Mouse (Mus musculus) frontal cortex, postnatal 10 days (tissue): Measurements from ENCODE around the gene Ssh2.

Source experiments
- DNase-seq, 2 experiments: peaks; one replicate each; pipeline ENCODE4 v3.0.0; 2022; ENCODE audit warnings: low spot score in 2 of 2, mixed read lengths in 1 of 2

Ssh2 gene

DNA sequence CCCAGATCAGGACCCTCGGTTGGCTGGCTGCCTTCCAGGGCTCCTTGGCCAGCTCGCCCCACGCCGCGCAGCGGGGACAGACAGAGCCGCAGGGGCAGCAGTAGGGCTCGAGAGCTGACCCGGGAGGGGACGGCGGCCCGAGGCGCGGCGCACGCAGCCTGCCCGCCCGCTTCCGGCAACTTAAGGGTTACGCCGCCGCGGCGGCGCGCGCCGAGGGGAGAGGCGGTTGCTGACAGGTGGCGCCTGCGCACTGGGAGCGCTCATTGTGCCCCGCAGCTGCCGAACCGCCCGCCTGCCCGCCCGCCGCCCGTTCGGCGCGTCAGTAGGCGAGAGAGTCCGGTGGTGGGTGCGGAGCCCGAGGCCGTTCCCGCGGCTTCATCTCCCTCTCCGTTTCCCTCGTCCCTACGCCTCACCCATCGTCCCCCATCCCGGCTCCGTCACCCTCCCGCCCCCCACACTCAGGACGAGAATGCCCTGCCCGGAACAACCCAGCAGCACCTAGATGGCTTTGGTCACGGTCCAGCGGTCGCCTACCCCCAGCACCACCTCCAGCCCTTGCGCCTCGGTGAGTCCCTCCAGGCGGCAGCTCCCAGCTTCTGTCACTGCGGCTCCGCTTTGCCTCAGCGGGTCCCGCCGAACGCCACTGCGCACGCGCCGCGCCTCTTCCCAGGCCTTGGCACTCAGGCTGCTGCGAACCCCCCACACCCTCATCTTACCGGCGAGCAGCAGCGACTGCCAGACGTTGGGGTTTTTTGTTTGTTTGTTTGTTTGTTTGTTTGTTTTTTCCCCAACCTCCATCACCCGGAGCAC, at the start of gene Ssh2:
TSS of gene Ssh2 (plus strand) at position 337 of the 810 bp plus-strand sequence.
- DNase-seq, result peak; percentile 71 to 83

DNA sequence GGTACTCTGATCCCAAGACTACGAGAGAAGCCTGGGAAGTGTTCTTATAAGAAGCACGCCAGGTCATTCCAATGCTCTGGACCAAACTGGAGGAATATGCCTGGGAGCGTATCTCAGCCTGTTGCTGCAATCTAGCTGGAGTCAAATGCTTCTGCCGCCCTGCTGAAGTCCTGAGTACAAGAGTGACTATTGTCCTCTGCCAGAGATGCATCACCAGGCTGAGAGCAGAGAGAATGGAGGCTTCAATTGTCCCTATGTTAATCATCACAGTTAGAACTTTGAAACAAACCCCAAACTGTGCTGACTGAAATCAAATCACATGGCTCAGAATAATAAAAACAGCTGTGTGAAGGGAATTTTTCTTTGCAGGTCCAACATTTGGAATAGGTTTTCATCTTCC, 42.4 kb upstream of the Ssh2 start:
- no peak for DNase-seq

DNA sequence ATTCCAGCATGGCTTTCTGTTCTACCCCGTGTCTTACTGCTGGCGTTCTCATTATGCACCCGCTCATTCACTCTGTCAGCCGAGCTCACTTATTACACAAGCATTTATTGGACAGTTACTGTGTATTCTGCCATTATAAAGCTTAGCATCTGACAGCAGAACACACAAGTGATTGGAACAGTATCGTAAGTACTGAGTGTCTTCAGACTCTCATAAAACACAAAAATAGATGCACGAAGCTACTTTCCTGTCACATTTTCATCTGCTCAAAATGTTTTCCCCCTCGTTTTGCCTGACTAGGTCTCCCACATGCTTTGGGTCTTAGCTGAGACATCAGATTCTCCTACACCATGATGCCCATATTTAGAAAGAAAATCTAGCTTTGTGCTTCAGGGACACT, 41.6 kb upstream of the Ssh2 start:
- DNase-seq, result peak in 1 of 2 experiments; percentile 11

DNA sequence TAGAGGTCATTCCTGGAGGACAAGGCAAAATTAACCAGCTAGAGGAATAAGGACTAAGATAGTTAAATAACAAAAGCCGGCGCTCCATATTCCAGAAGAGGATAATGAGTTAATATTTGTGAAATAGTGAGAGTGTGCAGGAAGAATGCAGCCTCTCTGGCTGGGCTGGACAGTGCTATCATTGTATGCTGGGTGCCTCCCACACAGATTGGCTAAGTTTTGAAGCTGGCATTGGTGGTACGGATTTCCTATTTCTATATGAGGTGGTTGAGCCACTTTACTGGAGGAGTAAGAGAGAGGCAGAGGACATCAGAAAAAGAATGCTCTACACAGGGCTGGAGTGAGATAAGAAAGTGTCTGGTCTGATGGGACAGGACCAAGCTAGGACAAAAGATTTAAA, 36.3 kb upstream of the Ssh2 start:
- DNase-seq, result no peak

DNA sequence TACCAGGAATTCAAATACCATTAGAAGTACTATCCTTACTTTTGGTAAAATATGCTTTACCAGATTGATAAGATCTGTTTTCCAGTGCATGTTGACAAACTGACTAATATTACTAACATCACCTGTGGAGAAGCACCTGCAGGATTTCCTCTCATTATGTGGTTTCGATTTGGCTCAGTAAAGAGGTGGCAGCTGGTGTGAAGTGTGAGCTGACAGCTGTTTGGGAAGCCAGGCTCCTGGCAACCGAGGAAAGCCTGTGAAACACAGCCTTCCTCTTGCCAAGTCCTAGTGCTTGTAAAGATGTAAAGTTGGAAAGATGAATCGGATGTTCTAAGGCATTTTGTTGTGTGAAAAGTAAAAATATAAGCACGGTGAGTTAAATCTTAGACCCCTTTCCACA, 35.2 kb upstream of the Ssh2 start:
- DNase-seq, result peak; percentile 15 to 20

DNA sequence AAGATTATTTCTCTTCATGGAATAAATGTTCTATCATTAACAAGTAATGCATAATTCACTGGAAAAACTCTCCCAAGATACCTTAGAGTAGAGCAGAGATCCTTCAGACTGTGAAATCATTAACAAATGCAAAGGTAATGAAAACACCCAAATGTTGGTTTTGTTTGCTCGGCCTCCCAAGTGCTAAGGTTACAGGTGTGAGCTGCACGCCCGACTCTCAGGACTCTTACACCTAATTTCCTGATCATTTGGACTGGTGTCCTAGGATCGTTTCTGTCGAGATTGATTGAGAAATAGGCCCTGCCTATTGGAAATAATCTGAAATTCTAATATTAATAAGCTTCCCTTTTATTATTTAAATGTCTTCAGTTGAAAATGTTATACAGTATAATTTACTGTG, 34.6 kb upstream of the Ssh2 start:
- DNase-seq, result no peak

DNA sequence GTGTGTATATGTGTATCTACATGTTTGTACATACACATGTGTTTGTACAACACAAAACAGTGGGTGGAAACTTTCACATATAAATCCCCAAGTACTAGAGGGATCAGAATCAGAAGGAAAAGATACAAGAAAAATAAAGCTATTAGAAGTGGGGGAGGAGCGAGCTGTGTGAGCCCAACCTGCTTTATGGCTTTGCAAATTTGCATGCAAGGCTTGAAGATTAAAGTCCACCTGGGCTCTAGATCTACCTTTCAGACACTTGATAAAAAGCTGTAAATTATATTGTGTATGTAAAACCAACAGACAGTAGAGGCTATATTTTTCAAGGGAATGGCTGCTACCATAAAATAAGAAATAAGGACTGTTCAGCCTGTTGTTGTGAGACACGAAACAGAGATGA, 34.0 kb upstream of the Ssh2 start:
- DNase-seq, result no peak

DNA sequence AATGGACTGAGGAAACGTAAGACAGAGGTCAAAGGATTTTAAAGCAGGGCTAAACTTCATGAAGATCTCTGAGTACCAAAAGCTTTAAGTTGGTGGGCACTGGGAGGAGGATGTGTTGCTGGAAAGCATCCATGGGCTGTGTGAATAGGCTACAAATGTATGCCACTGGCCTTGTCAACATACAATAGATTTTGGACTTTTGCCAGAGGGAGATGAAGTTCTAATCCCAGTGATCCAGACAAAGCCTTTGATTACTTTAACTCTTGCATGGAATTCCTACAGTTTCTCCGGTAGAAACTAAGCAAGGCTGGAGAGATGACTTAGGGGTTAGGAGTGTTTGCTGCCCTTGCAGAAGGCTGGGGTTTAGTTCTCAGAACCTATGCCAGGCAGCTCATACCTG, 33.5 kb upstream of the Ssh2 start:
- DNase-seq, result no peak

DNA sequence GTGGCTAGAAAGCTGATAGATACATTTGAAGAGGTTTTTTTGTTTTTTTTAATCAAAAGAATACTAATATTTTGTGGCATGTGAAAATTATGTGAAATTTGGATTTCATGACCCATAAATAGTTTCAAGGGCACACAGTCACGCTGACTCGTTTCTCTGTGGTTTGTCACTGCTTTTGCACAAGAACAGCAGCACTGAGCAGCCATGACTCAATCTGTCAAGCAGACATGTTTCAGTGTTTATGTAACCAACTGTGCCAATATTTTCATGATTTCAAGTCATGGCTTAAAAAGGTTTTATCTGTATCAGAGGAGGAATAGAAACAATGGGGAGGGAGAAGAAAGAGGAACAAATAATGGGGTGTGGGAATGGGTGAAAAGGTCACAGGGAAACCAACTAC, 31.2 kb upstream of the Ssh2 start:
- no peak for DNase-seq

DNA sequence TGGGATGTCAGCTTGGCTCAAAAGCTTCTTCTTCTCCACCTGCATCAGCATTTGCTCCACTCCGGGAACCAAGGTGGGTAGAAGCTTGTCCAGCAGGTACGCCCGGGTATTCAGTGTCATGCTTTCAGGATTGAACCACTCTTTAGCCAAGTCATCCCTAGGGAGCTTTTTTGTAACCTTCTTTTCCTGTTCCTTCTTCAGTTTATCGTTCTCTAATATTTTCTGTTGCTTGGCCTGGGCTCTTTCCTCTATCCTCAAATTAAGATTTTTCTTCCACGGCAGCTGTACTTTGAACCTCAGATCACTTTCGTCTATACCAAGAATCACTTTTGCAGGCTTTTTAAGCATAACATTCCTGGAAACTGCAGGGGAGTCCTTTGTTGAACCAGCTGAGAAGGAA, 27.2 kb upstream of the Ssh2 start, which contains the start of gene Efcab5:
TSS of gene Efcab5 (minus strand) at position 101 of the 400 bp plus-strand sequence.
- DNase-seq, result no peak

DNA sequence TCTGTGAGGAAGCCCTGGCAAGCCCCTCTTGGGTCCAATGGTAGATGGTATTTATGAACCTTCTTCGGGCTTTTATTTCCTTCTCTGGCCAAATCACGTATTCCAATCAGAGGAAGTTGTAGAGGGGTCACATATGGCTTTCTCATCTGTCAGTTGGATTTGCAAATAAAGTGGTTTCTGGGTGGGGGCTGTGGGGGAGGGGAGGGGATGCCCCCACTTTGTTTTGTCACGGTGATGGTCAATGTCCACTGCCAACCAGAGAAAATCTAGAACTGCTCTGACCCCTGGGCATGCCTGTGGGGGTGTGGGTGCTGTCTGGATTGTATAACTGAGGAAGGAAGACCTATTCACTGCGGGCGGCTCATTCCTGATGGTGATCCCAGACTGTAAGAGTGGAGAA, 22.7 kb upstream of the Ssh2 start:
- DNase-seq, result no peak

DNA sequence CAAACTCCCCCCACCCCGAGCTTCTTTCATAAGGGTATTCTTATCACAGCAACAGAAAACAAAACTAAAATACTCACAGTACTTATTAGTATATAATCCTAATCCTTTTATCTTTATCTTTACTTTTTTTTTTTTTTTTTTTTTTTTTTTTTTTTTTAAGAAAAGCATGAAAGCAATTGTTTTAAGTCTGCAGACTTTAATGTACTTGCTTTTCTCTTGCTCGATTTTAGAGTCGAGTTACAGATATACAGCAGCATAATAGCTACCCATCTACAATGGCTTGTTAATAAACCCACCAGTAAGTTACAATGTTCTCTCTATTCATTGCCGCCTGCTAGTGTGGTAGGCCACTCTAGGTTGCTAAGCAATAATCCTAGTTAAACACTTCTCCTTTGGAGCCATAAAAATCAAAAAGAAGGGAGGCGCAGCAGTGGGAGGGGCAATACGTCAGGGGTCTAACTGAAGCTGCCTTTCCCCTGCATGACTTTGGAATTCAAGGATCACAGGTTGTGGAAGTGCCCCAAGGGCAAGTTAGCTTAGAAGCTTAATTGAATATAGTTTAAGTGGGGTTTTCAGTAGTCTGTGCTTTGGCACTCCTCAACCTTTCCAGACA, 22.0 kb upstream of the Ssh2 start:
- no peak for DNase-seq

DNA sequence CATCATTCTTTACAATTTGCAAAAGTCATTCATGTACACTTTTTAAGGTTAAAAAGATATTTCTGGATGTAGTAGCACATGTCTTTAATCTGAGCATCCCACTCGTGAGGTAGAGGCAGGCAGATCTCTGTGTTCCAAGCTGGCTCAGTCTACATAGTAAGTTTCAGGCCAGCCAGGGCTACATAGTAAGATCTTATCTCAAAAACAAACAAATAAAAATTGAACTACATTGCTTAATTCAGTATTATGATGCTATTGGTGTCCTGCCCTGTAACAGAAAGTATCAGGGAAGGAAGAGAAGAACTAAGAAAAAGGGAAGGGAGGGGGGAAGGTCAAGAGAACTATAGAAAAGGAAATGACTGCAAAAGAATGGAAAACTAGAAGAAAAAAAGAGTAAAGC, 21.3 kb upstream of the Ssh2 start:
- no peak for DNase-seq

DNA sequence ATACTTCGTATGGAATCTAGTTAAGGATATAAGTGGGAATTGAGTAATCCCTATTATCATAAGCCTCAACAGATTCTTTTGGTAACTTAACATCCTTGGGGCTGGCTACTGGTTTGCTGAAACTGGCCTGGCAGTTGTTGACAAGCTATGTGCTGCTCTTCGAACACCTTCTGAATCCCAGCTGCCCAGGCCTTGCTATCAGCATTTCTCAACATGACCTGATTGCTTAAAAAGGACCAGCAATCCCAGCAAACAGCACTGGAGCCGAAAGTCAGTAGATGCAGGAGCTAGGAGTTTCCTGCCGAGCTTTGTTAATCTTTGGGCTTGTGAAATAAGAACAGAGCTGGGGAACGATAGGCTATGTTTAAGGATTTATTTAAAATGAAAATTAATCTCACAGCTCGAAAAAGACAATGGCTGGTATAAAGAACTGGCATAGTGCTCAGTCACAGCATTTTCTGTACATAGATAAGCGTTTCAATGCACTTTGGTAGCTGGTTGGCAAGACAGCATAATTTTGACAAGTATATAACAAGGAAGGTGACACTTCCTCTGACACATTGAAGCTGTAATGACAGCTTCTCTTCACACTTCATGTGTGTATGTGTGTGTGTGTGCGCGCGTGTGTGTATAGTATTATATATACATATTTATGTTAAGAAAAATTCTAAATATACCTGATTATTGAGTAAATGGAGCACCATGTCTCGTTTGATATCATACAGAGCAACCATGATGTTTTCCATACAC, 20.6 kb upstream of the Ssh2 start:
- no peak for DNase-seq

DNA sequence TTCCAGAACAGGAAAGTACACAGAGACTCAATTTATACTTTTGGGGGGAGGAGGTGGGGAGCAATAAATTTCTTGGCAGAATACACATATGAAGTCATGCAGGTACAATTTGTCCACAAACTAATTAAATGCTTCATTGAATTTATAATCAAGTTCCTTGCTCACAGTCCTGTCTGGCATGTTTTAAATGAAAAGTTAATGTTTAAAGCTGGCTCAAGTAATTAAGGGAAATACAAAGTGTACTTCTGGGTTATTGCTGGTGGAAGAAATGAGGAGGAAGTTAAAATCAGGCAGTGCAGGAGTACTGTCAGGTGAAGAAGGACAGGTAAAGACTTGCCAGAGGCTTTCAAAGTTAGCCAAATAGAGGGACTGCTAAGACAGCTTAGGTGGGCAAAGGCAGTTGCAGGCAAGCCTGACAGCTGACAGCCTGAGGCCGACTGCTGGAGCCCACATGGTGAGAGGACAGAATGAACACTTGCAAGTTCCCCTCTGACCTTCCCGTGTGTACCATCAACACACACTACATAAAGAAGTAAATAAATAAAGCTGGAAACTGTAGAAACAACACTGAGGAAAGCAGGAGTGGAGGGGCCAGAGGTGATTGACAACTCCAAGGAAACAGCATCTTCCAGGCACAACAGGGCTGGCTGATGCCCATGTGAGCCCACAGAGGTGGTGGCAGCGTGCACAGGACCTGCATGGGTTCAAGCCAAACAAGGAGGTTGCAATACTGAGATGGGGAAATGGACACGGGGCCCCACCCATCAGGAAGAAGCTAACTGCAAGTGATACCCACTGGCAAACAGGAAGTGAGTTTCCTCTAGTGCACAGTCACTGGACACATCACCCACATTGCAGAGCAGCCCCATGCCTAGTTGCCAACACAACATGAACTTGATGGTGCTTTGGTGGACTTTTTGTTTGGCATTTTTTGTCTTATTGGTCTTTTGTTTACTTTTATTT, 19.6 kb upstream of the Ssh2 start:
- DNase-seq, result no peak

DNA sequence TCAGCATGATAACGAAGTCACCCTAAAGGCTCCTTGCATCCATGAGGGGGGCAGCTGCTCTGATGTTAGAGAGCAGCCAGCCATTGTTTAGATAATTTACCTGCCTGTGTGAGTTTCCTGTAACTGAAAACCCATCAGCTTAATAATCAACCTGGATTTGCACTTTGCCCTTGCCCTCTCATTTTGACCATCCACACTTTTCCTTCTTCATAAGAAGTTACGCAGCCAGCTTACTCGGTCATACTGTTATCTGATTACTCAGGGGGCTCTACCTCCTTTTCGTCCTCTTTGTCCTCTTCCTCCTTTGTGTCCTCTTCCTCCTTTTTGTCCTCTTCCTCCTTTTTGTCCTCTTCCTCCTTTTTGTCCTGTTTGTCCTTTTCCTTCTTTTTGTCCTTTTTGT, 16.5 kb upstream of the Ssh2 start:
- no peak for DNase-seq

DNA sequence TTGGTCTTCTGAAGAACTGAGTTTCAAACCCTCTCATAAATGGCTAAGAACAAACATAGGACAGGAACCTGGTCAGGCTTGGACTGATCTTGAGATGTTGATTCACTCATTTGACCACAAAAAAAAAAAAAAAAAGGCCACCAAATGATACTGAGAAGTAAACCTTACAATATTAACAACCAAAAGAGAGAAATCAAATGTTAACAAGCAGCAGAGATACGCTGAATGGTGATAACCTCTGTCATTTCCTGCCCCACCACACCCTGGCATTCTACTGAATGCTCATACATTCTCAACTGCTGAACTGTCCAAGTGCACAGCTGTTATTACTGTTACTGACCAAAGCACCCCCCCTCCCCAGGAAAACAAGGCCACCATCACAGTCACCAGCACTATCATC, 15.4 kb upstream of the Ssh2 start:
- DNase-seq, result no peak

DNA sequence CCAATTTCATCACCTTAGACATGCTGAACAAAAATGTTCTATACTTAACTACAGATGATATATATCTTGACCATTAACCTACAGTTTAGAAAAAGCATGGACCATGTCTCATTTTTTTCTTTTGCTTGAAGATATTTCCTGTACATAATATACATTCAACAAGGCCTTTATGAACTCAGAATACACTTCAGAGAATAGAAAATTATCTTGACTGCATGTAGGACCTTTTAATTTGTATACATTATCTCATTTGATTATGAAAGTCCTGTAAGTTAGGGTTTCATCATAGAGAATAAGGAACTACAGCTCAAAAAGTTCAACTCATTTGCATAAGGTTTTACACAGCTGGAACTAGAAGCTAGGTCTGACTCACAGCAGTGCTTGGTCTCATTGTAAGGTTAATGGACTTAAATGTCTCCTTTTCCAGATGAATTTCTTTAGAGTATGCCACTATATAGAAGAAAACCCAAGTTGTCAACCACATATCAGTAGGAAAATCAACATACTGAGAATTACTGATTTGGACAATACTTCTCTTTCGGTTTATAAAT, 1.9 kb upstream of the Ssh2 start:
- DNase-seq, result no peak

DNA sequence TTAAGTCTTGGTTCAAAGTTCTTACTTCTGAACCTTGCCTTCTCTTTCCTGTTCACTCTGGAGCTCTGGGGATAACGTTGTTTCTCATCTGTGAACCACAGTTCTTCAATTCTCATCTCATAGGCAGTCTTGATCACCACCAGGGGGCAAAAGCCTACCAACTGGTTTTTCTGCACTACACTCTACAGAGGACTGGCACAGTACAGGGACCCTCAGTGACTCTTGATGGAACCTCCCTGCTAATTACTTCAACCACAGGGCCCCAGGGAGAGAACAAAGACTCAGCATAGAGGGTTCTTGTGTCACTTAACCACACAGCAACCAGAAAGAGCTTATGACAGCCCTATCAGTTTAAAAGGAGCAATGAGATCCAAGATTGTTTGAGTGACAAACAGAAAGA, 1.3 kb upstream of the Ssh2 start:
- peak; percentile 43 to 55 for DNase-seq

DNA sequence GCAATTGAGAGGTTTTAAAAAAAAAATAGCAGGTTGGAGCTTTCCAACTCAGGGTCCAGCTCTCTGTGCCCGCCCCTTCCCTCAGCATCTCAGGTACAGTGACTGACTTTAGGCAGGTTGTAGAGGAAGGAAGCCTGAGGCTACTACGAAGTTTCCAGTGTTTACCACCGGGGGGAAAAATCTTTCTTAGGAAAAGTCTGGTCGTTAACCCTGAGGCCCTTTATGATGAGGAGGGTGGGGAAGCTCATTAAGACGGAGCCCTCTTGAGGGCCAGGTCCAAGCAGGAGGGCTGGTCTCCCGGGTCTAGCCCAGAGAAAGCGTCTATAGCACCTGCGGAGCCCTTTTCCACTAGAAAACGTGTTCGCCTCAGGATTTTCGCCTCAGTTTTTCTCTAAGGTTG, 604 bp upstream of the Ssh2 start:
- no peak for DNase-seq

DNA sequence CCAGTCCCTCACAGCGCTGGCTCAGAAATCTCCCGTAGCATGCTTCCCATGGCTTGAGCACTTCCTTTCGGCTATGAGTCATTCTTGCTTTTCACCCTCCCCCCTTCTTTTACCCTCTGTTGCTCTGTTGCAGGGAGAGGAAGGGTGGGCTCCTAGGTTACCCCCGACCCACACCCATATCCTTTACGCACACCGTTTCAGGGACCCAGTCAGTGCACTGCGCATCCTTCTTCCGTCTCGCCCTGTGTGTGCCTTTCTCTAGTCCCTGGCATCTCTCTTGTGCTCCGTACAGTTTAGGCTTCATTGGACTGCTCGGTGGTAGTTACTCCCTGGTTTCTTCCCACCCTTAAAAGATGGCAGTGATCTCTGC, 659 bp downstream of the Ssh2 start:
- peak; percentile 16 to 36 for DNase-seq
